Mouse (Mus musculus) CH12.LX (cell line): ENCODE results near the gene Epha6. TPM values are rescaled to one million over a fixed set of nuclear protein-coding genes. Genes with fewer than 3 reads are reported as not detected.

Source experiments
- DNase-seq: peaks from one replicate; pipeline ENCODE4 v3.0.0-alpha.2; 2013; ENCODE audit errors: extremely low read depth
- H3K27ac ChIP-seq: 2 replicates; pipeline ENCODE4 v1.5.1; 2012; ENCODE audit warnings: low read depth, mild to moderate bottlenecking, control low read depth, moderate library complexity; ENCODE audit not compliant: insufficient read depth
- H3K27me3 ChIP-seq: replicated peaks from 2 replicates; pipeline ENCODE3; 2012; ENCODE audit warnings: inconsistent platforms
- H3K36me3 ChIP-seq, 2 experiments: replicated peaks in 1 of 2; 2 replicates each; pipeline versions ENCODE3 to v1.6.1; 2012; ENCODE audit warnings: inconsistent platforms in 1 of 2, low read length in 1 of 2, mild to moderate bottlenecking in 1 of 2, mixed read lengths in 1 of 2, moderate library complexity in 1 of 2; ENCODE audit not compliant: control insufficient read depth in 1 of 2, insufficient read depth in 1 of 2
- H3K4me1 ChIP-seq, 2 experiments: 2 replicates each; pipeline ENCODE4 v1.6.1; 2012; ENCODE audit warnings: inconsistent platforms in 1 of 2, moderate library complexity in 1 of 2; ENCODE audit not compliant: insufficient read depth in 2 of 2, control insufficient read depth in 1 of 2
- H3K4me2 ChIP-seq: 2 replicates; pipeline ENCODE4 v1.6.1; 2012; ENCODE audit warnings: low read depth, mild to moderate bottlenecking, control low read depth; ENCODE audit not compliant: poor library complexity, insufficient read depth, severe bottlenecking
- H3K4me3 ChIP-seq, 3 experiments: fragments of 150-350 bp in 1 of 3; sonication (generic) in 1 of 3; replicated peaks in 1 of 3; 2 replicates each; pipeline versions ENCODE3 to v1.5.1; 2011 to 2012; ENCODE audit warnings: low read depth in 2 of 3, low read length in 2 of 3, mild to moderate bottlenecking in 2 of 3, moderate library complexity in 2 of 3, control low read depth in 1 of 3, improper control_type of control experiment in 1 of 3, inconsistent platforms in 1 of 3, mixed read lengths in 1 of 3; ENCODE audit not compliant: poor library complexity in 1 of 3
- H3K79me2 ChIP-seq: replicated peaks from 2 replicates; pipeline ENCODE4 v1.6.1; 2012; ENCODE audit warnings: mild to moderate bottlenecking, moderate library complexity; ENCODE audit not compliant: control insufficient read depth, poor library complexity, insufficient read depth, severe bottlenecking; ENCODE audit errors: extremely low read depth
- H3K9ac ChIP-seq: 2 replicates; pipeline ENCODE4 v1.6.1; 2012; ENCODE audit warnings: low read depth, mild to moderate bottlenecking, control low read depth, moderate library complexity; ENCODE audit not compliant: insufficient read depth
- H3K9me3 ChIP-seq: replicated peaks from 2 replicates; pipeline ENCODE3; 2012; ENCODE audit warnings: low read length, inconsistent platforms, mixed read lengths
- CHD1 ChIP-seq: IDR thresholded peaks from 2 replicates; pipeline ENCODE4 v1.6.1; 2012; ENCODE audit warnings: low read depth, low read length, improper control_type of control experiment, inconsistent platforms
- E2F4 ChIP-seq: IDR thresholded peaks from 2 replicates; pipeline ENCODE4 v1.6.1; 2011; ENCODE audit warnings: low read depth, low read length, improper control_type of control experiment; ENCODE audit not compliant: insufficient replicate concordance
- ELF1 ChIP-seq: IDR thresholded peaks from 2 replicates; pipeline ENCODE4 v1.6.1; 2014; ENCODE audit warnings: low read depth, mild to moderate bottlenecking, inconsistent platforms, low read length, improper control_type of control experiment
- EP300 ChIP-seq: IDR thresholded peaks from 2 replicates; pipeline ENCODE4 v1.6.1; 2011; ENCODE audit warnings: low read length, improper control_type of control experiment
- ETS1 ChIP-seq: conservative IDR thresholded peaks from 2 replicates; pipeline ENCODE4 v1.6.1; 2012; ENCODE audit warnings: low read depth, mild to moderate bottlenecking, inconsistent platforms, low read length, improper control_type of control experiment, moderate library complexity
- GABPA ChIP-seq: IDR thresholded peaks from 2 replicates; pipeline ENCODE4 v1.6.1; 2012; ENCODE audit warnings: low read depth, low read length, improper control_type of control experiment, inconsistent platforms; ENCODE audit not compliant: insufficient replicate concordance
- HCFC1 ChIP-seq: IDR thresholded peaks from 2 replicates; pipeline ENCODE4 v1.6.1; 2012; ENCODE audit warnings: low read depth, mild to moderate bottlenecking, inconsistent platforms, low read length, improper control_type of control experiment
- IRF4 ChIP-seq: IDR thresholded peaks from 2 replicates; pipeline ENCODE4 v1.6.1; 2014; ENCODE audit warnings: low read depth, mild to moderate bottlenecking, inconsistent platforms, low read length, improper control_type of control experiment
- KAT2A ChIP-seq: IDR thresholded peaks from 2 replicates; pipeline ENCODE4 v1.6.1; 2012; ENCODE audit warnings: low read length, improper control_type of control experiment, inconsistent platforms; ENCODE audit not compliant: insufficient replicate concordance
- MAX ChIP-seq: IDR thresholded peaks from 2 replicates; pipeline ENCODE4 v1.6.1; 2011; ENCODE audit warnings: low read length, improper control_type of control experiment
- MAZ ChIP-seq: IDR thresholded peaks from 2 replicates; pipeline ENCODE4 v1.6.1; 2012; ENCODE audit warnings: low read depth, mild to moderate bottlenecking, inconsistent platforms, low read length, improper control_type of control experiment, moderate library complexity
- MEF2A ChIP-seq: IDR thresholded peaks from 2 replicates; pipeline ENCODE4 v1.6.1; 2014; ENCODE audit warnings: low read depth, mild to moderate bottlenecking, inconsistent platforms, low read length, improper control_type of control experiment, borderline replicate concordance
- MXI1 ChIP-seq: IDR thresholded peaks from 2 replicates; pipeline ENCODE4 v1.6.1; 2011; ENCODE audit warnings: mild to moderate bottlenecking, low read depth, low read length, improper control_type of control experiment
- MYC ChIP-seq: IDR thresholded peaks from 2 replicates; pipeline ENCODE4 v1.6.1; 2011; ENCODE audit warnings: low read depth, mild to moderate bottlenecking, improper control_type of control experiment, low read length
- NELFE ChIP-seq: IDR thresholded peaks from 2 replicates; pipeline ENCODE4 v1.6.1; 2011; ENCODE audit warnings: low read depth, low read length, improper control_type of control experiment
- NRF1 ChIP-seq: IDR thresholded peaks from 2 replicates; pipeline ENCODE4 v1.6.1; 2014; ENCODE audit warnings: low read depth, mild to moderate bottlenecking, inconsistent platforms, low read length, improper control_type of control experiment, moderate library complexity
- RCOR1 ChIP-seq: conservative IDR thresholded peaks from 2 replicates; pipeline ENCODE4 v1.6.1; 2012; ENCODE audit warnings: low read depth, mild to moderate bottlenecking, inconsistent platforms, low read length, improper control_type of control experiment
- SIN3A ChIP-seq: IDR thresholded peaks from 2 replicates; pipeline ENCODE4 v1.6.1; 2012; ENCODE audit warnings: low read length, improper control_type of control experiment, inconsistent platforms
- TBP ChIP-seq: conservative IDR thresholded peaks from 2 replicates; pipeline ENCODE4 v1.6.1; 2011; ENCODE audit warnings: low read depth, low read length, improper control_type of control experiment
- TCF12 ChIP-seq: IDR thresholded peaks from 2 replicates; pipeline ENCODE4 v1.6.1; 2014; ENCODE audit warnings: low read depth, mild to moderate bottlenecking, inconsistent platforms, low read length, improper control_type of control experiment
- UBTF ChIP-seq: IDR thresholded peaks from 2 replicates; pipeline ENCODE4 v1.6.1; 2012; ENCODE audit warnings: low read depth, mild to moderate bottlenecking, inconsistent platforms, low read length, improper control_type of control experiment, moderate library complexity
- dilution Hi-C: fragments of 300-500 bp; cut with MboI; formaldehyde crosslinking; loops from 2 replicates; pipeline ENCODE4 v1.14.3; 2020; ENCODE audit warnings: low sequenced_read_pairs; ENCODE audit not compliant: extremely low pct_unique_long_range_greater_than_20kb, extremely low pct_ligation_motif_present
- in situ Hi-C: fragments of 300-500 bp; cut with MboI; formaldehyde crosslinking; loops from 3 replicates; pipeline ENCODE4 v1.14.3; 2019; ENCODE audit warnings: low sequenced_read_pairs, low pct_ligation_motif_present, low pct_unique_long_range_greater_than_20kb, mixed read lengths
- polyA plus RNA-seq: library from polyadenylated mRNA; unstranded; fragments of >175 nt; gene quantifications from 2 replicates; pipeline ENCODE4 v1.2.1, GENCODE M21; 2012; ENCODE audit warnings: low read depth; ENCODE audit not compliant: insufficient read length
- total RNA-seq, 2 experiments: library from RNA; depleted of rRNA; stranded (reverse); fragments of 300-350 nt in 1 of 2; fragments of >200 nt in 1 of 2; gene quantifications; 2 replicates each; pipeline ENCODE4 v1.2.3; 2012 to 2014

The Epha6 gene
- total and polyA plus RNA-seq, 3 experiments = not detected

DNA sequence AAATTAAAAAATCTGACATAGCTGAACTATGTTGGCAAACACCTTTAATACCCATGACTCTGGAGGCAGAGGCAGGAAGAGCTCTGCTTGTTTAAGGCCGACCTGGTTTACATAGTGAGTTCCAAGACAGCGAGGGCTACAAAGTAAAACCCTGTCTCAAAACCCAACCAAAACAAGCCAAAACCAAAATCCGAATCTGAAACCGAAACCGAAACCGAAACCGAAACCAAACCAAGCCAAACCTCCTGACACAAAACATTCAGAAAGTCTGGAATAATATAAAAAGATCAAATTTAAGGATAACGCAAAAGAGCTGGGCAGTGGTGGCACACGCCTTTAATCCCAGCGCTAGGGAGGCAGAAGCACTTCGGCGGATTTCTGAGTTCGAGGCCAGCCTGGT is 725.3 kb downstream of the Epha6 start:
- H3K4me1 ChIP-seq = peaks cover 0 to 14% of the 10 kb centered on the region in 2 experiments; a peak in 2 of 4 replicates
- H3K27me3 ChIP-seq = no peaks in the 10 kb centered on the region
- in situ Hi-C loops = no loop called here
- dilution Hi-C loops = no loop called here
- peak overlapping the region; percentile 12; the same call in 1 of the 2 replicates for H3K4me2 ChIP-seq
- H3K9me3 ChIP-seq = no peaks in the 10 kb centered on the region
- H3K27ac ChIP-seq = no peak overlapping the region
- H3K4me3 ChIP-seq = no peak overlapping the region
- H3K36me3 ChIP-seq = no peaks in the 10 kb centered on the region
- peak; percentile 69 for TF ChIP-seq EP300
- TF ChIP-seq HCFC1 = no peak
- TF ChIP-seq IRF4 = peak; percentile 88
- TF ChIP-seq ETS1 = peak; percentile 73
- no peaks in the 10 kb centered on the region for H3K79me2 ChIP-seq
- peak; percentile 59 for DNase-seq
- H3K9ac ChIP-seq = no peak overlapping the region

DNA sequence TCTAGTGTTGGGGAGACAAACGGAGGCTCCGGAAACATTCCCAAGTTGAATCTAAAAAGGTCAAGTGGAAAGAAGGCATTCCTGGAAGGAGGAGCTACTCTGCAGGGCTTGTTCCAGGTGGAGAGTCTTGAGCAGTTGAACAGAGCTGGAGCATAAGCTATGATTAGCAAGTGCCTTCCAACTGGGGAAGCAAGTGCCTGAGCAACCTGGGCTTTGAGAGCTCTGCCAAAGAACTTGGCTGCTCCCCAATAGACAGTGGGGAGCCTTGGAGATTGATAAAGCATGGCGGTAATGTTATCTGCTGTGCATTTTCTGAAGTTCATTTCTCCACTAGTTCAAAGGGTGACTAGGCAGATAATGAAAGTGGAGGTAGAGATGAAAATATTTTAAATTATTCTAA is 733.5 kb downstream of the Epha6 start:
- H3K36me3 ChIP-seq = no peaks in the 10 kb centered on the region
- TF ChIP-seq MEF2A = no peak
- TF ChIP-seq ELF1 = no peak
- no peak for TF ChIP-seq RCOR1
- no peak for TF ChIP-seq TCF12
- no peak for TF ChIP-seq NELFE
- TF ChIP-seq, all 38 proteins: peak for 0
- dilution Hi-C loops (no loop called here), in situ Hi-C loops (no loop called here)
- no peak for DNase-seq
- Histone ChIP-seq H3K4me2 (no peak overlapping the region), H3K4me1 (no peaks in the 10 kb centered on the region), H3K79me2 (no peaks in the 10 kb centered on the region), H3K9ac (no peak overlapping the region), H3K9me3 (no peaks in the 10 kb centered on the region), H3K27me3 (no peaks in the 10 kb centered on the region), H3K4me3 (no peak overlapping the region), H3K27ac (no peak overlapping the region)

DNA sequence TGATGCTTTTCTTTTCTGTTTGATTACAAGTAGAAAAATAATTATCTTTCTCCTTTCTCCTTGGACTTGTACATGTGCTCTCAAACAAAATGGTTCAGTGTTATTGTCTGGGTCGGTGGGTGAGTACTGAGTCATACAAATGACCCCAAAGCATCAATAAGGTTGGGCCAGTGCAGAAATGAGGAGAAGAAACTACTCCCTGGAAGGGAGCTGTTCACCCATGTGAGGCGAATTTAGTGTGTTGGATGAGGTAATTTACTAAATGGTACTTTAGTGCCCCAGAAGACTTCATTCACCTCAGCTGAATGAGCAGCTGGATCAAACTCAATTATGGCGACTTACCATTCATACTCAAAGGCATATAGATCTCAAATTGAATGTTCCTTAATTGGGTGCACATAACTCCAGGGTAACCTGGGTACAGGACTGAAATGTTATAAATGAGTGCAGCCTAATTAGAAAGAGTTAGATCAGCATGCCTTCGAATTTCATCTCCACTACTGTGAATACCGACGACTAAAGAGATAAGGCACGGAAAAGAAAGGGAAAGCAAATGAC is 751.1 kb downstream of the Epha6 start:
- no peak for DNase-seq
- Histone ChIP-seq H3K4me3 (no peak overlapping the region), H3K27me3 (no peaks in the 10 kb centered on the region), H3K79me2 (no peaks in the 10 kb centered on the region), H3K4me2 (no peak overlapping the region), H3K36me3 (no peaks in the 10 kb centered on the region), H3K27ac (no peak overlapping the region), H3K9ac (no peak overlapping the region), H3K4me1 (no peaks in the 10 kb centered on the region), H3K9me3 (no peaks in the 10 kb centered on the region)
- in situ Hi-C loops (no loop called here), dilution Hi-C loops (no loop called here)
- no peak for TF ChIP-seq UBTF
- no peak for TF ChIP-seq GABPA
- TF ChIP-seq MXI1 = no peak
- TF ChIP-seq E2F4 = no peak
- no peak for TF ChIP-seq MAZ
- TF ChIP-seq MAX = no peak
- TF ChIP-seq CHD1 = no peak
- no peak for TF ChIP-seq ETS1
- TF ChIP-seq ELF1 = no peak
- TF ChIP-seq RCOR1 = no peak
- TF ChIP-seq KAT2A = no peak
- no peak for TF ChIP-seq MYC
- TF ChIP-seq SIN3A = no peak
- TF ChIP-seq NRF1 = no peak
- TF ChIP-seq MEF2A = no peak
- TF ChIP-seq NELFE = no peak
- TF ChIP-seq TBP = no peak
- no peak for TF ChIP-seq TCF12
